Mouse (Mus musculus): ENCODE data around the gene Creb5.

GRCm38 (mm10) chr6:53577776-53578175 lies 290.7 kb downstream of the Creb5 start:
- TF ChIP-seq EP300 (IDR thresholded peaks at IDR 0.05; ENCODE audit: insufficient read depth, low read depth, low read length): no peak
- TF ChIP-seq POLR2A (IDR thresholded peaks at IDR 0.05; ENCODE audit: insufficient read depth, low read length): no peak
- no peak for TF ChIP-seq CTCF (IDR thresholded peaks at IDR 0.05; ENCODE audit: low read depth, low read length)

Measured in ES-Bruce4 (cell line).